Mouse (Mus musculus) C2C12 (cell line): ENCODE measurements around the gene 4931406P16Rik. TPM values are rescaled to one million over a fixed set of nuclear protein-coding genes. Genes with fewer than 3 reads are reported as not detected.

Experiments used
- H3K27me3 ChIP-seq: one replicate; pipeline ENCODE4 v1.6.1; 2011; ENCODE audit not compliant: control insufficient read depth, insufficient read depth, insufficient read length
- H3K36me3 ChIP-seq: one replicate; pipeline ENCODE4 v1.6.1; 2011; ENCODE audit not compliant: control insufficient read depth, insufficient read depth
- H3K4me3 ChIP-seq: one replicate; pipeline ENCODE4 v1.5.1; 2011; ENCODE audit warnings: mild to moderate bottlenecking, control low read depth; ENCODE audit not compliant: poor library complexity, insufficient read depth, severe bottlenecking
- H3K79me2 ChIP-seq: one replicate; pipeline ENCODE4 v1.6.1; 2011; ENCODE audit not compliant: control insufficient read depth, insufficient read depth
- H3K79me3 ChIP-seq: one replicate; pipeline ENCODE4 v1.6.1; 2011; ENCODE audit warnings: low read depth, control low read depth
- H3ac ChIP-seq: one replicate; pipeline ENCODE3; 2011; ENCODE audit warnings: low read depth; ENCODE audit not compliant: control insufficient read depth, insufficient read length
- CEBPB ChIP-seq: IDR thresholded peaks from one replicate; pipeline ENCODE4 v1.6.1; 2011; ENCODE audit warnings: low read depth, mild to moderate bottlenecking, control low read depth, moderate library complexity
- CTCF ChIP-seq: IDR thresholded peaks from one replicate; pipeline ENCODE4 v1.5.1; 2011; ENCODE audit not compliant: control insufficient read depth, insufficient read depth, insufficient read length
- FOSL1 ChIP-seq: IDR thresholded peaks from one replicate; pipeline ENCODE4 v1.8.0; 2011; ENCODE audit warnings: mild to moderate bottlenecking, low read length; ENCODE audit not compliant: poor library complexity, insufficient read depth, severe bottlenecking
- MAX ChIP-seq: IDR thresholded peaks from one replicate; pipeline ENCODE4 v1.6.1; 2011; ENCODE audit warnings: mild to moderate bottlenecking, control low read depth
- MYOD1 ChIP-seq: IDR thresholded peaks from one replicate; pipeline ENCODE4 v1.6.1; 2011; ENCODE audit warnings: low read depth; ENCODE audit not compliant: control insufficient read depth, insufficient read length
- MYOG ChIP-seq: IDR thresholded peaks from one replicate; pipeline ENCODE4 v1.6.1; 2011; ENCODE audit not compliant: control insufficient read depth, insufficient read length; ENCODE audit errors: extremely low read depth
- USF1 ChIP-seq: IDR thresholded peaks from one replicate; pipeline ENCODE4 v1.6.1; 2011; ENCODE audit warnings: low read depth, mild to moderate bottlenecking, control low read depth, moderate library complexity
- polyA plus RNA-seq: library from polyadenylated mRNA; unstranded; fragments of >200 nt; fragmentation: generic; extraction: Trizol; gene quantifications from one replicate; pipeline ENCODE4 v1.2.1, GENCODE M21; 2012; ENCODE audit warnings: missing spikeins

Gene 4931406P16Rik
- polyA plus RNA-seq, 1 experiment = 13.2 TPM

DNA sequence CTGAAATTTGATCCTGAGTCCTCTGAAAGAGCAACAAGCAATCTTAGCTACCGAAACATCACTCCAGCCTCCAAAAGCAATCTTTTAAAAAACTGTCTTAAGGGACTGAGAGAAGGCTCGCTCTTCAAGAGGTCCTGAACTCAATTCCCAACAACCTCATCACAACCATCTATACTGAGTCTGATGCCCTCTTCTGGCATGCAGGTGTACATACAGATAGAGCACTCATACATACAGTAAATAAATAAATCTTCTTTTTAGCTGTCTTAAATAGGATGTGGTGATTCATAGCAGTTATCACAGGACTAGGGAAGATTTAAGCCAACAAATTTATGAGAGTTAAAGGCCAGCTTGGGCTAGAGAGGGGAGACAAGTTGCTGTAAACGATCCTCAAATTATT lies 117.7 kb downstream of the 4931406P16Rik start:
- no peaks in the 10 kb centered on the region for H3K27me3 ChIP-seq
- H3K4me3 ChIP-seq = peak overlapping the region; percentile 80

DNA sequence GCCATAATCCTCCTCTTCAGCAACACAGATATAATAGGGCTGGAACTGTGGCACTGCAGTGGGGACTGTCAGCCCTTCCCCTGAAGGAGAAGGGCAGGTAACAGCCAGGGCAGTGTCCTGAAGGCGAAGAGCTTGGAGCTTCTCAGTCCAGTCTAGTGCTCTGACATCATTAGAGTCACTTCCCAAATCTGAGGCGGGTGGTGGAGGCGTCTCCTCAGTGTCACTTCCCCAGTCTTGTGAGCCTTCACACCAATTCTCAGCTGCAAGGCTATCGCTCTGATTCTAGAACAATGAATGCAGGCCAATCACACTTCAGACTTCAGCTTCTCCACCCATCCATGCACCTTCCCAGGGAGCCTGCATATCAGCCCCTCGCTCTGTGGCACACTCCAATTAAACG lies 120.5 kb downstream of the 4931406P16Rik start:
- H3K79me3 ChIP-seq = peaks cover 5% of the 10 kb centered on the region
- no peak for TF ChIP-seq MAX
- TF ChIP-seq CEBPB = no peak
- TF ChIP-seq CTCF = no peak
- no peak for TF ChIP-seq FOSL1
- no peak for TF ChIP-seq MYOD1
- no peak for TF ChIP-seq USF1
- TF ChIP-seq MYOG = no peak
- H3K4me3 ChIP-seq = no peak overlapping the region

More for the DNA sequence above, 117.7 kb downstream of the 4931406P16Rik start:
- Histone ChIP-seq H3ac (peak overlapping the region; percentile 84), H3K79me2 (peaks cover 24% of the 10 kb centered on the region), H3K36me3 (peaks cover 9% of the 10 kb centered on the region), H3K79me3 (peaks cover 5% of the 10 kb centered on the region)
- TF ChIP-seq MAX (no peak), CEBPB (no peak), MYOD1 (no peak)

DNA sequence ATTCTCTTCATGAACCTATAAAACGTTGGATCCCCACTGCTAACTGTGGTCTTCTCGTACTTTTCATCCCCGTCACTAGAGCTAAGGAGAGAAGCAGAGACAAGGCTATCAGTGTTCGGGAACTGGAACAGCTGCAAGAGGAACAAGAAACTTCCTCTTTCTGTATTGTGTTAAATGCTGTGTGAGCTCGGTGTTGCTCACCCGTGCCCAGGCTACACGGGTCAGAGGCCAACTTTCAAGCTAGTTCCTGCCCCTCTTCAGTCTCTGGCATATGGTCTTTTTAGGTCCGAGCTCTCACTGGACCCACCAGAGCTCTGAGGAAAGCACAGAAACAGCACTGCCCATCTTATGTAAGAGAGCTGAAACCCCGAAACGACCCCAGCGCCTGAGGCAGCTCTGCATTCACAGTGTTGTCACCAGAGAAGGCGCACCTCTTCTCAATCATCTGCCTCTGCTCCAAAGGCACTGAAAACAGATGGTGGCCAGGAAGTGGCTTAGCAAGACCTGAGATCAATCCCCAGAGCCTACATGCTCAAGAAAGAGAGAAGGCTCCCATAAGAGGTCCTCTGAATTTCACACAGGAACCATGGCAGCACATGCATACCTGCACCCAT lies 123.9 kb downstream of the 4931406P16Rik start:
- Histone ChIP-seq H3ac (no peak overlapping the region), H3K4me3 (no peak overlapping the region), H3K27me3 (no peaks in the 10 kb centered on the region), H3K36me3 (peaks cover 31% of the 10 kb centered on the region), H3K79me2 (peaks cover 7% of the 10 kb centered on the region), H3K79me3 (no peaks in the 10 kb centered on the region)
- no peak for TF ChIP-seq MYOG
- TF ChIP-seq CEBPB = no peak
- TF ChIP-seq USF1 = no peak
- no peak for TF ChIP-seq FOSL1
- no peak for TF ChIP-seq MYOD1
- no peak for TF ChIP-seq MAX
- TF ChIP-seq CTCF = no peak

More for the DNA sequence above, 120.5 kb downstream of the 4931406P16Rik start:
- Histone ChIP-seq H3K36me3 (peaks cover 24% of the 10 kb centered on the region), H3K79me2 (peaks cover 24% of the 10 kb centered on the region), H3ac (no peak overlapping the region), H3K27me3 (no peaks in the 10 kb centered on the region)

Other genes with a start within 250 kb of the 4931406P16Rik start
- not detected for gene Scgb1b30, start 218.1 kb downstream of the 4931406P16Rik start, polyA plus RNA-seq
- 34.2 TPM for gene Wtip, start 180.3 kb downstream of the 4931406P16Rik start, polyA plus RNA-seq
- 98.0 TPM for gene Uba2, start 144.0 kb downstream of the 4931406P16Rik start, polyA plus RNA-seq
- 41.7 TPM for gene Pdcd2l, start 116.9 kb downstream of the 4931406P16Rik start, polyA plus RNA-seq
- gene Gpi1, start 83.2 kb downstream of the 4931406P16Rik start, polyA plus RNA-seq = 396 TPM
- 0.11 TPM for gene Gm6096, start 62.5 kb downstream of the 4931406P16Rik start, polyA plus RNA-seq
- gene Lsm14a, start 79.8 kb upstream of the 4931406P16Rik start, polyA plus RNA-seq = 41.9 TPM